Mouse (Mus musculus): ENCODE results near the gene Wwc2. TPM values are rescaled to one million over a fixed set of nuclear protein-coding genes. Genes with fewer than 3 reads are reported as not detected.
"Not testable (repeated sequence)": the region's sequence is repeated elsewhere in the genome, so short reads cannot be mapped to it uniquely, and the experiment has no call there.

The Wwc2 gene
- total RNA-seq, 2 experiments from 2014 or later, result 27.0 to 28.2 TPM

DNA sequence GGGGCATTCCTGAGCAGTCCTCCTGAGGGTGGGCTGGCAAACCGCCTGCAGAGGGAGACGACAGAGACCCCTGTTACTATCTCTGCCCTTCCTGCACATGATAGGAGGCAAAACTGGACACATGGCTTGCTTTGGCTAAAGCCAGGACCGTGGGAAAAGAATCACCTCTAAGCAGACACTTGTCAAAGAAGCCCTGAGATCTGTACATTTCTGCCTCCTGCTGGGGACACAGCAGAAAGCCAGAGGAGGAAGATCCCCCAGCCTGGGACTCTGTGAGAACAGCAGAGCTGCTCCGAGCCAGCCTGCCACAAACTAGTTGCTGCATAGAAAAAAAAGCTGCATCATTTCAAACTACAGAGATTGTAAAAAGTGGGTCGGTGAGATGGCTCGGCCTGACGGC, 147.7 kb downstream of the Wwc2 start:
- Histone ChIP-seq H3K4me3 (no peak overlapping the region), H3K27ac (no peak overlapping the region)
- peak; percentile 52 for TF ChIP-seq CTCF (conservative IDR thresholded peaks at IDR 0.05)
- DNase-seq (ENCODE audit: low spot score in 2 of 2), result no peak

DNA sequence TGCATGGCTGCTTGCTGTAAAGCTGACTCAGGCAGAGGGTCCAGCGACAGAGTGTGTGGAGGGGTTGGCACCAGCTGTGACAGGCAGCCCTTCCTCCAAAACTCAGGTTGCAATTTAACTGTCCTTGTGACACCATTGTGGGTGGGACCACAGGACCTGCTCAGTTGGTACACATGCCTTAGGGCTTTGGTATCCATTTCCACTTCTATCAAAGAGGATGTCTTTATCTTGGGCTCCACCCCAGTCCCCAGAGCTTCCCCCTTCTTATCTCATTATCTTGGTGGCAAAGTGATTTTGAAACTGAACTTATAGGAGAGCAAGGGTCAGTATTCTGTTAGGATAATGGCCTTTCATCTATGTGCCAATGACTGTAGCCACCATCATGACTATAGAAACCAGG, 156.8 kb downstream of the Wwc2 start:
- no peak overlapping the region for H3K27ac ChIP-seq
- H3K4me3 ChIP-seq, result no peak overlapping the region
- no peak for DNase-seq (ENCODE audit: low spot score in 2 of 2)
- no peak for TF ChIP-seq CTCF (conservative IDR thresholded peaks at IDR 0.05)

DNA sequence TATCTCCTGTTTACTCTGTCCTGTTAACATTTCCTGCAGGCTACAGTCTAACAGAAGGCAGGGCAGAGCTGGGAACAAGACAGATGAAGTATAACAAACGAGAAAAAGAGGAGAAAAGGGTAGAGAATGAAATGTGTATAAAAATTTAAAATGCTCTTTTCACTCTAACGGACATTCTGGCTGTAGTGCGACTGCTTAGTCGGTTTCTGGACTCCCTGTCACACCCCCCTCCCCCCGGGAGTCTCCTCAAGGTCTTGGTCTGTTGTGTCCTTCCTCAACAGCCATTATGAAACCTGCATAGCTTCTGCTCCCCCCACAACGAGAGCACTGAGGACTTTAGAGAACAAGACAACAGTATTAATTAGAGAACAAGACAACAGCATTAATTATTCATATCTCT, 158.1 kb downstream of the Wwc2 start:
- no peak overlapping the region for H3K4me3 ChIP-seq
- H3K27ac ChIP-seq, result no peak overlapping the region
- TF ChIP-seq CTCF (conservative IDR thresholded peaks at IDR 0.05), result no peak
- DNase-seq (ENCODE audit: low spot score in 2 of 2), result no peak

DNA sequence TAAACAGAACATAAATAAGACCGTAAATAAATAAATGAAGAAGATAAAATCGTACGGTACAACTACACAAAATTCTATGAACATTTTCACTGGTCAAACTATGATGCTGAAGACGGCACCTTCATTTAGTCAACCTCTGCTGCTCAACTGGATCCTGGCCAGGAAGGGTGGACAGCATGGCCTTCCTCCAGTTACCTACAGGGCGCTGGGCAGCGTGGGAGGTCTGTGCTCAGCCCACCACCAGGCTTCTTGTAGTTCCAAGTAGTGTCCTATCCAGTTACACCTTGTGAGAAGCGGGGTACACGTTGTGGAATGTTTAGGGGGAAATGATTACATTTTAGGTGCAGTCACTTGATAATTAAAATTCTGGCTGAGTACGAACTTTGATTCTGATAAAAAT, 163.8 kb downstream of the Wwc2 start:
- H3K27ac ChIP-seq, result no peak overlapping the region

DNA sequence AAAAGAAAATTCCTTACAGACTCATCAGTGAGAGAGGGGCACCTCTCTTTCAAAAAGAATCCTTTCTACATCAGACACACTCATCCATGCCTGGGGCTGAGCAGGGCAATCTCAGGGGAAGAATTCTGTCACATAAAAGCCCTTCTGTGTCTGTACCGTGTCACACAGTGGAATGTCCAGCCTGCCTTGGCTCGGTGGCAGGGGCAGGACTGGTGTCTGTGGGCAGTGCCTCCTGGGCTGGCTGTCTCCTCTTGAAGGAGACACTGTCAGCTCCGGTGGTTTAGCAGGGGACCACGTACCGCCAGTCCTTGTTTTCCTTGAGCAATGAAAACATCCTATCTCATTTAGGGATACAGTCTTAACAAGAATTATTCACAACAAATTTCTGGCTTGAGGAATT, 165.1 kb downstream of the Wwc2 start:
- Histone ChIP-seq H3K27ac (0 out of 2 replicates have a peak overlapping the region, but pooled peaks have one; percentile 3), H3K4me3 (no peak overlapping the region)
- no peak for DNase-seq (ENCODE audit: low spot score in 2 of 2)
- no peak for TF ChIP-seq CTCF (conservative IDR thresholded peaks at IDR 0.05)

More for the DNA sequence above, 163.8 kb downstream of the Wwc2 start:
- no peak overlapping the region for H3K4me3 ChIP-seq
- DNase-seq (ENCODE audit: low spot score in 2 of 2), result no peak
- no peak for TF ChIP-seq CTCF (conservative IDR thresholded peaks at IDR 0.05)

DNA sequence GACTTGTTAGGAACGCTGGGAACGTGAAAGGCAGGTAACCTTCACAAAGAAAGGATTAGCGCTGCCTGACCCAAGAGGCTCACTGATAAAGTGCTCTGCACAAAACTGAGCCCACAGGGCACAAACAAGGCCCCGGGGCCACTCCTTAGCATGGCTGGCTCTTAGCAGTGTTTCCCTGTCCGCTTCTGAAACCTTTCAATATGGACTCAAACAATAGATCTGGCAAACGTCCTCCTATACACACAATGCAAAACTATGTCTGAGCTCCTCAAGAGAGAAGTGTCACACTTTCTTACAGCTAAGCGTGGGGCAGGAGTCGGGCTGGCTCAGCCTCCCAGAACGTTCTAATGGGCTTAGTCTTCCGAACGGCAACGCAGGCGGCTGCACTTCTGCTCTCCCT, 166.5 kb downstream of the Wwc2 start, which contains the start of gene Cldn22:
Gene Cldn22 (plus strand): TSS at position 301 of the 400 bp plus-strand sequence.
- Histone ChIP-seq H3K4me3 (no peak within 1 kb of the TSS), H3K27ac (no peak within 1 kb of the TSS)
- DNase-seq (ENCODE audit: low spot score in 2 of 2), result no peak
- no peak for TF ChIP-seq CTCF (conservative IDR thresholded peaks at IDR 0.05)

DNA sequence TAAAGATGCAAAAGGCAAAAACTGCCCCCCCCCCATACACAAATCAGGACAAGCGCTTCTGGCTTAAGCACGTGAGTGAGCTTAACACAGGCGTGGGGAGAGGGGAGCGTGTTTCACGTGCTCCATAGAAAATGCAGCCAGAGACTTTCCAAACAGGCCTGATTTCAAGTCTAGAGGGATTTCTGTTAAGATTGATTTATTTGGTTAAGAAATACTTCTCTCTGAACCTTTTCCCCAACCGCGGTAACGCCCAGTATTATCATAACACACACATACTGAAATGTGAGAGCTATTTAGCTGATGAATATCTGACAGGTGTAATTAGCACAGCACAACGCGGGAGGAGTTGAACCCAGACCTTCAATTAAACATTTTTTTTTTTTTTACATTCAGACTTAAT, 166.9 kb downstream of the Wwc2 start:
- Histone ChIP-seq H3K4me3 (no peak overlapping the region), H3K27ac (no peak overlapping the region)
- no peak for DNase-seq (ENCODE audit: low spot score in 2 of 2)
- no peak for TF ChIP-seq CTCF (conservative IDR thresholded peaks at IDR 0.05)

DNA sequence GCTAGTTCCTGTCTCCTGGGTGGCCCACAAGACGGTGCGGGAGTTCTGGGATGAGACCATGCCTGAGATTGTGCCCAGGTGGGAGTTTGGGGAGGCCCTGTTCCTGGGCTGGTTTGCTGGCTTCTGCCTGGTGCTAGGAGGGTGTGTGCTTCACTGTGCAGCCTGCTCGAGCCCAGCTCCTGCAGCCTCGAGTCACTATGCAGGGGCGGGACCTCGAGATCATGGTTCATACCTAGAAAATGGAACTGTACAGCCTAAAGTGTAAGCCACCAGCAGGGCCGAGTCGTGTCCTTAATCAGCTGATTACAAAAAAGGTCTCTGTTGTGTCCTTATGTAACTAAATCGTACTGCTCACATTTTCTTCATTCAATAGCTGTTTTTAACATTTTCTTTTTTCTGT, 168.2 kb downstream of the Wwc2 start:
- not testable (repeated sequence) for H3K27ac ChIP-seq; DNase-seq (ENCODE audit: low spot score in 2 of 2); H3K4me3 ChIP-seq

DNA sequence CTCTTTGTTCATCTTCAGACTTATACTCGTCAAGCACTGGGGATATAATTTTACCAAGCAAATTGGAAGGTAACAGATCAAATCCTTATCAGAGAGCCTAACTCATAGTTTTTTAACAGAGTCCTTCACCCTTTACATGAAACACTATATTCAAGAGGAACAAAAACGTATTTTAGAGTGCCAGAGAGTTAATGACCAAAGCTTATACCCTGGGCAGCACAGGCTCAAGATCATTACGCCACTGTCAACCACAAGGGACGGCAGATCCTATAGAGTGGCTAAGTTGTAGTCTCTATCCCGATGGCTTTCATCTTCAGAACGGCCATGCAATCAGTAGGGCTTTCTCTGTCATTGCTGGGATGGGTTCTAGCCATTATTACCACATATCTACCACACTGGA, 168.9 kb downstream of the Wwc2 start, which contains the start of gene Cldn24:
Gene Cldn24 (plus strand): TSS at position 301 of the 400 bp plus-strand sequence.
- no peak for TF ChIP-seq CTCF (conservative IDR thresholded peaks at IDR 0.05)
- Histone ChIP-seq H3K27ac (no peak within 1 kb of the TSS), H3K4me3 (no peak within 1 kb of the TSS)
- no peak for DNase-seq (ENCODE audit: low spot score in 2 of 2)

DNA sequence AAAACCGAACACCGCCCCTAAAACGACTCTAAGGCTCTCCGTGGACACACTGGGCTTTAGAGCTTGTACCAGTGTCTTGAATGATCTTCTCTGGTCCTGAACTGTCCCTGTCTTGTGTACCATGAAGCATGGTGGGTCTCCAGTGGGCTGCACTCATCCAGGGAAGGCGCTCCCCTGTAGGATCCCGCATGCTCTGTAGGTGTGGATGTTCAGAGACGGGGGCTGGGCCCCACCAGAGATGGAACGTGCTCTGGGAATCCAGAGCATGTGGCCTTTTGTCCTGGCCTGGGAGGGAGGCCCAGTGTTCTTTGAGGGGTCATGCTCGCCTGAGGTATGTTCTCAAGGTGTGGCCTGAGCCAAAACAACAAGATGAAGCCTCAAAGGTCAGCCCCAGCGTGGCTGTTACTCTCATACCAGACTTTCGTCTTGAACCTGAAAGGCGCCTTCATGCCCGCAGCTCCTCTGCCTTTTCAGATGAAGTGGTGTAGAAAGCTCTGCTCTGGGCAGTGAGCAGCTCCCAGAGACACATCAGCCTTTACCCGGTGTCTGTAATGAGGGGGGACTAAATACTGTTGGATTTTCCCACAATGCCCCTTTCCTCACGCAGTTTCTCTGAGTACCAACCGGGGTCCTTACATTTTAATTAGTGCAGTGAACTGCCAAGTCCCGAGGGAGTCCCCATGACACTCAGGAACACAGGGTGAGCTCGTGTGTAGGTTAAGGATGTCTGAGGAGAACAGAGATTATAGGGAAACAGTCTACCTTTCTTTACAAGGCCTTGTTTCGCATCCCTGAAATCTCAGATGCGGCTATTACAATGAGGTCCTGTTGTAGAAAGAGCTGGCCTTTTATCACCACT, 169.6 kb downstream of the Wwc2 start:
- no peak for TF ChIP-seq CTCF (conservative IDR thresholded peaks at IDR 0.05)
- Histone ChIP-seq H3K27ac (no peak overlapping the region), H3K4me3 (no peak overlapping the region)
- DNase-seq (ENCODE audit: low spot score in 2 of 2), result no peak

DNA sequence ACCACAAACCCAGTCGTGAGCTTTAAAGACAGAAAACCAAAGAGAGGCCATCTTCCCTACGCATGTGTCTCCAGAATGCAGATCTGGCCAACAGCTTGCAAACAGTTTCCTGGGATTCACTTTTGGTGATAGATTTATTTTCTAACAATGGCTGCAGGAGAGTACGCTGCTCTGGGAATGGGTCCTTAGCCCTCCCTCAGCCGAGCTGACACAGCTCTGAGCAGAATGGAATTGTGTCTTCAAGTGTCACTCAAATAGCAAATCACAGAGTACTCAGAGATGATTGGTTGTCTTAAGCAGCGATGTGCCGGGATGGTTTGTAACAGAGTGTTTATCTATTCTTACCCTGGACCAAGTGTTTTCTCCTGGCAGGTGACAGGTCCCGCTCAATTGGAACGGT, 171.7 kb downstream of the Wwc2 start:
- no peak overlapping the region for H3K4me3 ChIP-seq
- no peak overlapping the region for H3K27ac ChIP-seq
- DNase-seq (ENCODE audit: low spot score in 2 of 2), result no peak
- no peak for TF ChIP-seq CTCF (conservative IDR thresholded peaks at IDR 0.05)

DNA sequence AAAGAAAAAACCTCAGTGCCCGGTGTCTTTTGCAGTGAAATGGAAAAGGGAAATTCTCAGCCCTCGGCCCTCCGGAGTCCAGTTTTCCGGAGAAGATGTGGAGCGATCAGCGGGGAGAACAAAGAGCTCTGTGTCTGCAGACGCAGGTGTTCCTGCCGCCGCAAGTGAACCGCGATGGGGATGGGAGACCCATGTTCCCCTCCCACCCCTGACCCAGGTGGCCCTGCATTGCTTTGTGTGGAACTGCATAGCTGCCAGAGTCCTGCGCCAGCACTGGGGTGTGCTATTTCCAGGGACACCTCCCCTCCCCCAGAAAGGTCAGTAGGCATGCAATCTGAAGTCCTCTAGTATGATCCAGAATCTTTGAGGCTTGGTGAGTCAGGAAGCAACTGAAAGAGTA, 179.5 kb downstream of the Wwc2 start:
- DNase-seq (ENCODE audit: low spot score in 2 of 2), result no peak
- Histone ChIP-seq H3K27ac (no peak overlapping the region), H3K4me3 (no peak overlapping the region)
- no peak for TF ChIP-seq CTCF (conservative IDR thresholded peaks at IDR 0.05)

DNA sequence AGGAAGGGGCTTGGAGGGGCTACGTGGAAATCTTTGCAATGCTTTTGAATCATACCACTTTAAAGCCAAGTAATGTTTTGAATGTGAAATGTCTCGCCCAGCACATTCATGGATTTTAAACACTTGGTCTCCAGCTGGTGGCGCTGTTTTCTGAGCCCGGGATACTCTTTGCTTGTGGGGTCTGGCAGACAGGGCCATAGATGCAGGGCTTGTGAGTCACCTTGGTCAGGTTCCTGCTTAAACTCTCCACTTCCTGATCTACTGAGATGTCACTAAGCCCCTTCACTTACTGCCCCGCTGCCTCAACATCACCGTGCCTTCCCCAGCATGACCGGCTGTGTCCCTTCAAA, 180.1 kb downstream of the Wwc2 start:
- peak; percentile 36 for TF ChIP-seq CTCF (conservative IDR thresholded peaks at IDR 0.05)
- no peak for DNase-seq (ENCODE audit: low spot score in 2 of 2)

DNA sequence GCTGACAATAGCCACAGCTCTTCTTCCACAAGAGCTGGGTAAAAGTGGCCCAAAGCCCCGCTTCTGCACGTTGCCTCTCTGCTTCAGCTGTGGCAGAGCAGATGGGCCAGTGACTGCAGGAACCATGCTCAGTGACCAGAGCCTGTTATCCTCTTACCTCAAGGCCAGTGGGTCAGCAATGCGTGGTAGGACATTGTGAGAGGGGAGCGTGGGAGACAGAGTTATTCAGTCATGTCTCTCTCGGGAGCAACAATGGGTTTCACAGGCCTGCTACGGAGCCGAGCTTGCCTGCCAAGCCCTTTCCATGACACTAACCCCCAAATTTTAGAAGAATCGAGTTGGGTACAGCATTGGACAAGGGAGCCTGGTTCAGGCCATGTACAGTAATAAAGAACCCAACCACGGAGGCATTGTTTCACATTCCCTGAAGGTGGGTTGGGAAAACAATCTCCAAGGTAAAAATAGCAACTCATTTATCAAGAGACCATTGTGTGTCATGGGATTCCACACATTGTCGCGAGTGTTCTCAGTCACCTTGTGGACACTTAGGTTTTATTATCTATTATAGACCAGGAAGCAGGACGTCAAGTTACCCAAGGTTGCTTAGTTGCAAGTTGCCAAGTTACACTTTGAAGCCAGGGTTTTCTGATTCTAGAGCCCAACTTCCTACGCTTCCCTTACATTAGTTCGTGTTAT, 180.6 kb downstream of the Wwc2 start:
- DNase-seq (ENCODE audit: low spot score in 2 of 2), result no peak
- no peak overlapping the region for H3K27ac ChIP-seq
- H3K4me3 ChIP-seq, result no peak overlapping the region
- TF ChIP-seq CTCF (conservative IDR thresholded peaks at IDR 0.05), result no peak

More for the DNA sequence above, 180.1 kb downstream of the Wwc2 start:
- no peak overlapping the region for H3K4me3 ChIP-seq
- H3K27ac ChIP-seq, result no peak overlapping the region
